Mouse (Mus musculus): ENCODE data around the gene Washc3.

The Washc3 gene

DNA sequence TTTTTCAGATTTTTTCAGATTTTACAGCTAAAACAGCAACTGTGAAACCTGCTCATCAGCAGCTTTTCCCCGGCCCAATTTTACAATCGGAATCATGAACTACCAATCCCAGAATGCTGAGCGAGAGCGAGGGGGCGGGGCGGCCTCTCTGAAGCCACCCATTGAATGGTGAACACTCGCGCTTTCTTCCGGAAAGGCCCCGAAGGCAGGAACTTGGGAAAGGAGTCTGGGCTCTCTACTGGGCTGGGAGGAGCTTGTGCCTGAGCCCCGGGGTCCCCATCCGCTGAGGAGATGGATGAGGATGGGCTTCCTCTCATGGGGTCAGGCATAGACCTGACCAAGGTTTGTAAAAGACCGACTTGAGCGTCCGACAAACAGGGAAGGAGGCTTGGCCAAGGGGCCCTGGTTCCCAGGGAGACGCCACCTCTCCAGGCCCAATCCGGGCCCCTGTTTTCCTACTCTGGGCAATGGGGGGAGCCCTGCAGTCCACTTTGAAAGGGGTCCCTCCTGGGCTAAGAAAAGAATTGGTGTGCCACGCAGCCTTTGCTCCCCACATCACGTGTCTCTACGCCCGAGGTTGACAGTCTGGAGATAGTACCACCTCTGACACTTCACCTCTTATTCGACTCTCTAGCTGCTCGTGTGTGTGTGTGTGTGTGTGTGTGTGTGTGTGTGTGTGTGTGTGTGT, at the start of gene Washc3:
TSS of gene Washc3 (plus strand) at position 143 of the 688 bp plus-strand sequence.
- DNase-seq (ENCODE audit: low spot score), result peak; percentile 84

DNA sequence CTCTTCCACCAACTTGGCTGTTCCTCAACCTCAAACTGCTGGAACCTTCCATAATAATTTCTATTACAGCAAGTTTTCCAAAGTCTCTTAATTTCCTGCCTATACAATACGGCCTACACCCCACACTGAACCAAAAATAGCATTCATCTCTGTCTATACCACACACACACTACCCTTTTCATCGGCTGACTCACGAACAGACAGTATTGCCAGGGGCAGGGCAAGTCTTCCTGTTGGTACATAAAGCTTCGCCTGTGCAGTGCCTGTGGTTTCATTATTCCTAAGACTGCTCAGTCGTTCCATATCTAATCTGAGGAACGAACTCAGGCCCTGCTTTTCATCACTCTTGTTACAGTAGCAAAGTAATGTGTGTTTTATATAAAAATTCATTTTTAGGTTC, 49.2 kb upstream of the Washc3 start:
- no peak for DNase-seq (ENCODE audit: low spot score)

DNA sequence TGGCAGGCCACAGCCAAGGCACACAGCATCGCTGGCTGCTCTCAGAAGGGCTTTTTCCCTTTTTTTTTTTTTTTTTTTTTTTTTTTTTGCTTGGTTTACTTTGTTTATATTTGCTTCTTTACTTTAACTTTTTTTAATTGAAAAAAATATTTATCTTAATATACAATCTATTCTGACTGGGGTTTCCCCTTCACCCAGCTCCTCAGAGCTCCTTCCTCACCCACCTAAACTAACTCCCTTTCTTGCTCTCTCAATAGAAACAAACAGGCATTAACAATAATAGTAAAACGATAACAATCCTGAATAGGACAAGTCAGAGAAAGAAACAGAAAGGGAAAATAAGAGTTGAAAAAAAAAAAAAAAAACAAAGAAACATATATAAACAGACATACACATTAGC, 38.8 kb upstream of the Washc3 start:
- DNase-seq (ENCODE audit: low spot score), result no peak

DNA sequence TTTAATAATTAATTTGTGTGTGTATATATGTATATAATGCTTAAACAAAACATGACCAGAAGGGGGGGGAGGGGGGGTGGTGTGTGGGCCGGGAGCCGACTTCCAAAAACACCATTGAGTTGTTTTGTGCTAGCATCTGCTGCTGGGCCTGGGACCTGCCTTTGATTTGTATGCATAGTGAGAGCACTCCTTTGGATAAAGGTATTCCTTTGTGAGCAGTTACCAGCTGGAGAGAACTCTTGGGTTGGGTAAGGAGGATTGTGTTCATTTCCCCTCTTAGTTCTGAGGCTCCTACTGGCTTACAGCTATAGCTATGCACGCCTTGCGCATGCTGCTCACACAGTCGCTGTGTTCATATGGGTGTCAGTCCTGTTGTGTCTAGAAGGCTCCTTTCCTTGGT, 38.2 kb upstream of the Washc3 start:
- no peak for DNase-seq (ENCODE audit: low spot score)

DNA sequence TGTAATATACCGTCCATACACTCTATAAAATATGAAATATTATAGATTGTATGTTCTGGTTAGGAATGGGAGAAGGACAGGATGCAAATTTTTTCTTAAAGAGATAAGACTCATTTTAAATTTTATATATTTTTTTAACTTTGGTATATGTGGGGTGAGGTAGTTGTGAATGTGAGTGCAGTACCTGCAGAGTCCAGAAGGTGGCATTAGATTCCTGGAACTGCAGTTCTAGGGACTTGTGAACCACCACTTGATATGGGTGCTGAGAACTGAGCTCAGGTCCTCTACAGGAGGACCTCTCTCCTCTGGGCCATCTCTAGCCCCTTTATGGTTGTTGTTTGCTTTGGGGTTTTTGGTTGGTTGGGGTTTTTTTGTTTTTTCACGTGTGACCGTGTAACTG, 34.7 kb upstream of the Washc3 start:
- peak; percentile 17 for DNase-seq (ENCODE audit: low spot score)

DNA sequence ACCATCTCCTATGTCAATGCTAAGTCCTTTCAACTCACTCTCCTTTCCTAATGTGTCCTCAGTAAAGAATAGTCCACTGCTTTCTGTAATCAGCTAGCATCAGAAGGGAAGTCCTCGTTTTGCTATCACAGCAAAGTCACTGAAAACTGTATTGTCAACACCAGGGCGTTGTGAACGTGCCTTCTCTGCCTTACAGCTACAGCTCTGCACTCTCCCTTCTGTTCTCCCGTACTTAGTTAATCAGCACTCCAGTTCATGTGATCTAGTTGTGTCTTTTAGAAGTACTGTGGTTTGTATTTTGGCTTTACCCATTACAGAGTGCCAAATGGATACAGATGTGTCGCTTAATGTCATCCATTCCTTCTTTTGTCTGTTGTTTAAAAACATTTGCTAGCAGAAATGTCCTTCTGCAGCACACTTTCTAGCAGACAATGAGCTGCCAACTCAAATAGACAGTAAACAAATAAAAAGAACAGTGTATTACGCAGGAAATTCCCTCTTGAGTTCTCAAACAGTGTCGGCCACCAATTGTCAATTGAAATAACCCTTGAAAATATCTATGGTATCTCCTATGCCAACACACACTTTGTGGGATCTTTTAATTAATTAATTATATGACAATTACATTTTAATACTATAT, 33.3 kb upstream of the Washc3 start:
- no peak for DNase-seq (ENCODE audit: low spot score)

DNA sequence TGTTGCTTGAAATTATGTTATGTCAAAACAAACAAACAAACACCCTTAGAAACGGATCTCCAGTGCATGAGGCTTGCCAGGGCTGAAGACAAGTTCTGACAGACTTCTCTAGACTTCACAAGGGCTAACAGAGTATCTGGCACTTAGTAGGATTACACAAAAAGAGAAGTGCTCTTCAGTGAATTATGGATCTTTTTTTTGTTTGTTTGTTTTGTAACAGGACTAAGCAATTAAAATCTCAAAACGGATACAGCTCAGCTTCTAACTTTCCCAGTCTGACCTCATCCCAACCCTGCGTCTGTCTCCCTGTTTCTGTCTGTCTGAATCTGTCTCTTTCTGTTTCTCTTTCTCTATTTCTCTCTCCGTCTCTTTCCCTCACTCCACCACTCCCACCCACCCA, 352 bp upstream of the Washc3 start:
- DNase-seq (ENCODE audit: low spot score), result no peak

DNA sequence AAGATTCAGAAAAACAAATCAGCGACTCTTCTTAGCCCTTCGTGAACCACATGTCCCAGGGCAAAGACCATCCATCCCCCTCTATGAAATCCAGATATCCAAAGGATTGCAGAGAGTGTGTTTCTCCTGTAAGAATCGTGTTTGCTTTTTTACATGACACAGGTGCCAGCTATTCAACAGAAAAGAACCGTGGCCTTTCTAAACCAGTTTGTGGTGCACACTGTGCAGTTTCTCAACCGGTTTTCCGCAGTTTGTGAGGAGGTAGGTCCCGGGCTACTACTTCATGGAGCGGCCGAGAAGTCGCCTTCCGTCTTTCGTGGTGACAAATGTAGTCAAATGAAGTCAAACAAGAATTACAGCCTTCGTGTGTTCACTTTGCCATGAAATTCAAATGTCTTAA, 757 bp downstream of the Washc3 start:
- DNase-seq (ENCODE audit: low spot score), result no peak

DNA sequence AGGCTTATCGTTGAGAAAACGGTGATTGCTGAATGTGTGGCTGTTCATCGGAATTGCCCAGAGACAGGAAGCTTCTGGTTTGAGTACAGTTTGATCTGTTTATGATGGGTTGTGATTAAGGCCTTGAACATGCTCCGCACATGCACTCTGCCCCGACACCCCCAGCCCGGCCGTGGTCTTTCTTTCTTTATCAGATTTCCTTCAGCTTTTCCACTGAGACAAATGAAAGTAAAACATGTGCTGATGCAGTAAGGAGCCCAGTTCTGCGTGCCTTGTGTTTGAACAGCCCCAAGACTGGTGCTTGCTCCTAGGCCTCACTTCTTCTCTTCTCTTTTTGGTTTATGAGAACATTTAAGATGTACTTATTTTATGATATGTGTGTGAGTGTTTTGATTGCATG, 1.7 kb downstream of the Washc3 start:
- peak; percentile 30 for DNase-seq (ENCODE audit: low spot score)

DNA sequence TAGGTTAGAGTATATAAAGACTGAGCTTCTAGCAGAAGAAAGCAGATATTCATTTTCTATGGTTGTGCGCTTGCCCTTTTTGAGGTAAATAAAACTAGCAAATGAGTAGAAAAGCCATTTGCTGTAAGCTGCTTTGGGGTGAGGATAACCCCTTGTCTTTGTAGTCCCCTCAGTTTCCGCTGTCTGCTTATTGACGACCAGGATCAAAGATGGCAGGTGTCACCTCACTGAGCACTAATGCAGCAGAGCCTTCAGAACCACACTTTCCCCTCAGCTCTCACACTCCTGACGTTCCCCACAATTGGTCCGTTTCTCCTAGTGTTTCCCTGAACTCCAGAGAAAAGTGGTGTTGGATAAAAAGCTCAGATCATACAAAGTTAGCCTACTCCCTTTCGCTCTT, 2.3 kb downstream of the Washc3 start:
- DNase-seq (ENCODE audit: low spot score), result peak; percentile 49

DNA sequence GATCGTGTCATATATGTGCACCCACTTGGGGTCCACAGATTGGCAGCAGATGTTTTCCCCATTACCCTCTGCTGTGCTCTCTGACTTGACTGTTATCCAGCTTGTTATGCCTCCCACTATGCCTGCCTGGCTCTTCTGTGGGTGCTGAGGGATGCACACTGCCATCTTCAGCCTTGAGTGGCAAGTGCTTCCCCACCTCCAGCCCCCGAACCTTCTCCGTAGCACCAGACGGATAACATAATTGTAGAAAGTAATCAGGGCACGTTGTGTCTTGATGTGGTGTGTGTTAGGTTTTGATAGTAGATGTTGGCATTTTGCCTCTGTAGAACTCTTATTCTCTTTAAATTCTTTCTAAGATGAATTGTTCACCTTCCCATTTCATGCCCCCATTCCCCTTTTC, 11.8 kb downstream of the Washc3 start:
- no peak for DNase-seq (ENCODE audit: low spot score)

DNA sequence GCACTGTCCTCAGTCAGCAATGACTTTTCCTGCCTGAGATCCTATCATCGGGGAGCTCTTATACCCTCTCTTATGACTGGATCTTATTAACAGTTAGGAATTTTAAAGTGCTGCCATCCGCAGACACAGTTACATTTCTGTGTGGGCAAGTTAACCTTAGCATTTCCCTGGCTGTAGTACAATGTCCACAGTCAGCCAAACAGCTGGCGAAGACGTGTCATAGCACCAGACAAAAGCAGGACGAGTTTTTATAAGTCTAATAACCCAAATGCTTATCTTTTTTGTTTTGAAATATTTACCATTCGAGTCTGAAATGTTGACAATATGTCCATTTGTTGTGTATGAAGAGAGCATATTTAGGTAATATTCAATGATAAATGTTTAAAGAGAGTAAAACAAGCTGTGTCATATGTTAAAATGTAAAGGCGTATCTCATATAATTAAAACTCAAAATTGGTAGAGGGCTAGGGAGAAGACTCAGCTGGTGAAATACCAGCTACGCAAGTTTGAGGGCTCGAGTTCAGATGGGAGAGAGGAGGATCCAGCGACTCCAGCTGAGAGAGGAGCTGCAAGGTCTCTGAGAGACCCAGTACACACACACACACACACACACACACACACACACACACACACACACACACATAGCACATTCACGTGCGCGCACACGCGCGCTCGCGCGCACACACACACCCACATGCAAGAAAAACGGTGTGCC, 14.1 kb downstream of the Washc3 start:
- DNase-seq (ENCODE audit: low spot score), result no peak

DNA sequence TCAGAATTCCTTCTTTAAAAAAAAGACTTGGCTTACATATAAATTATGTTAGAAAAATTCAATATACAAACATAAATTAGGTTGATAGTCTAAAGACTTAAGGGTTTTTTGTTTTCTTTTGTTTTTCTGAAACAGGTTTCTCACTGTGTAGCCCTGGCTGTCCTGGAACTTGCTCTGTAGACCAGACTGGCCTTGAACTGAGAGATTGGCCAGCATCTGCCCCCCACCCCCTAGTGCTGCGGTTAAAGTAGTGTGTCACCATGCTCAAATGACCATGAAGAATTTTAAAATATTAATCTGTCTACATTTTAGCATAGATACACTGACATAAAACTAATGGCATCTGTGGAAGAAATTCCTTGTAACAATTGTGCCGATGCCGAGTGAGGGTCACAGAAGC, 17.3 kb downstream of the Washc3 start:
- no peak for DNase-seq (ENCODE audit: low spot score)

DNA sequence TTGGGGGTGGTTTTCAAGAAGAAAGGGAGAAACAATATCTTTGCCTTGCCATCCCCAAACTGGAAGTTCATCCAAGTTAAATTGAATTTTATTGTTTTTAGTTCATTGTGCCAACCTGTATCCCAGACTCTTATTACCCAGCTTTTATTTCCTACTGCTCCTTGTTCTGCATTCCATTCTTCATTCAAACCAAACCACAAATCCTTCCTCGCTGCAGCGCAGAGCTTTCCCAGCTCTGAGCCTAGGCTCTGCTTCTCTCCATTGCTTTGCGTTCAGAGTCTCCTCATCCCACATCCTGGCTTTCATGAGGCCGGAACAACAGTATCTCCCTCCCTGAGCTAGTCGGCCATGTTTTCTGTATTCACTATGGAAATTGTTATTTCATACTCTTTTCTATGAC, 20.8 kb downstream of the Washc3 start:
- DNase-seq (ENCODE audit: low spot score), result no peak

DNA sequence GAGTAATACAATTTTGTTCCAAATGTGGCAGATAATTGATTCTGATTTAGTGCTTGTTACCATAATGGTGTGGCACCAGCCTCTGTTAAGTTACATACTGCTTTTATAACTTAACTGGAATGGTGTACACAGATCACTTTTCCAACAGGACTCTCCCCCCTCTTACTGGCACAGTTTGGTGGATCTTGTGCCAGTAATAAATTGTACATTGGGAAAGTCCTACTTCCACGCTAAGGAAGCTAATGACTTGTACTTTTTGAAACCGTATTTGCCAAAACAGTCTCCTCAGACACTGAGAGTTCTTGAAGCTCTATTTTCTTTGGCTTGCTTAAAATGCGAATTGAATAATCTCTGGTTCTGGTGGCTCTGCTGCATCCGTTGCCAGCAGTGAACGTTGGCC, 24.5 kb downstream of the Washc3 start:
- DNase-seq (ENCODE audit: low spot score), result no peak

DNA sequence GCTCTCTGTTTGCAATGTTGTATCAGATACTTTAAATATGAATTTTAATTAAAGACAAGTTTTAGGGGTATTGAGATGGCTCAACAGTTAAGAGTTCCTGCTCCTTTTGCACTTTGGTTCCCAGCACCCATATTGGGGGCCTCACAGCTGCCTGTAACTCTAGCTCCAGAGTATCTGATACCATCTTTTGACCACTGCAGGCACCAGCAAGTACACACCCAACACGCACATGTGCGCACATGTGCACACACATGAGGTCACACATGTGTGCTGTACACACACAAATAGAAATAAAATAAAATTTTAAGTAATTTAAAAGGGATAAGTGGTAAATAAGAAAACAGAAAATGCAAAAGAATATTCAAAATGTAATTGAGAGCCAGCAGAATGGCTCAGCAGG, 27.1 kb downstream of the Washc3 start:
- DNase-seq (ENCODE audit: low spot score), result no peak

DNA sequence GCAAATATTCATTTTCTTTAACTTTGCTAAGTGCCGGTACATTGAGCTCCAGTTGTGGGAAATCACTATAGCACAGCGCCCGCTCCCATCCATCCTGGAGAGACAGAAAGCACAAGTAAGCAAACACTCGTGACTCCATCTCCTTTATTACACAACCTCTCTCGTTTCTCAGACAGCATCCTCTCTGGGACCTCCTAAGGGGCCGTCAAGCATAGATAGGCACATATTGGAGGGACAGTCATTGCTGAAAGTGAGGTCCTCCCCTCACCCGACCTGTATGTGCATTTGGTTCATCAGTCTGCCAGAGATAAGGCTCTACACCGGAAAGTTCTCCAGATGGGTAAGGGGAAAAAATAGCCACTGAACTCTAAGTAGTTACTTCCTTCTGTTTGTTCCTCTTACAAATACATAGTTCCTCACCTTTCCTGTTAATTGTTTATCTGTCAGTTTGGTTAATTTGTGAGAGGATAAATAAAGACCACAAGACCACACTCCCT, 27.7 kb downstream of the Washc3 start:
- DNase-seq (ENCODE audit: low spot score), result no peak

DNA sequence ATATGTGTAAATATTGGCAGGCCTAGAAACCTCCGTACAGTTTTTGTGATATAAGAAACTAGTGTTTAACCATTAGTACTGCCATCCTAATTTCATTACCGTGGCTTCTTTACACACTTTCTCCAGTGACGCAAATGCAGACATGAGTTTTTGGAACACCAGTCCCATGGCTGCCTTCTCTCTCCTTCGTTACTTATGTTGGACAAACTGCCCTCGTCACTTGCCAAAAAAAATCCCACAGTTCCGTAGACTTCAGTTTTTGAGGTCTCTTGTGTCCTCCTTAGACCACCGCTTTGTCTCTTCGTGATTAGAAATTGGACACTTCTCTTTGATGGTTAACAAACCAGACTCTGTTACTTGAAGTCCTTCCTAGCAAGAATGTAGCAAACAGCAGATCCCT, 30.8 kb downstream of the Washc3 start:
- no peak for DNase-seq (ENCODE audit: low spot score)

DNA sequence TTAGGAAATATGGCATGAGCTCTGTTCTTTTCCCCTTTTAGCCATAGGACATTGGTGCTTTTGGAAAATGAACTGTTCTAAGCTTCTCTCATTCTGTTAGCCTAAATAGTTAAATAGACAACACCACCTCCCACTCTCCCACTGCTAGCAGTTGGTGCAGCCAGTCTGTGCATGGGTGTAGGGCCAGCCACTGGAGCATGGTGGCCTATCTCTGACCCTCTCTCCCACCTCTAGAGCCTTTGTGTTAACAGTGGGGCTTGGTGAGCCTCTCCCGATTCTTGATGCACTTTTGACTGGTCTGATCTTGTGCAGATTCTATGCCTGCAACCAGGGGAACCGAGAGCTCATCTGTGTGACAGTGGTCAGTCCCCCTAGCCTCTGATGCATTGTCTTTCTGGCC, 31.9 kb downstream of the Washc3 start:
- no peak for DNase-seq (ENCODE audit: low spot score)

DNA sequence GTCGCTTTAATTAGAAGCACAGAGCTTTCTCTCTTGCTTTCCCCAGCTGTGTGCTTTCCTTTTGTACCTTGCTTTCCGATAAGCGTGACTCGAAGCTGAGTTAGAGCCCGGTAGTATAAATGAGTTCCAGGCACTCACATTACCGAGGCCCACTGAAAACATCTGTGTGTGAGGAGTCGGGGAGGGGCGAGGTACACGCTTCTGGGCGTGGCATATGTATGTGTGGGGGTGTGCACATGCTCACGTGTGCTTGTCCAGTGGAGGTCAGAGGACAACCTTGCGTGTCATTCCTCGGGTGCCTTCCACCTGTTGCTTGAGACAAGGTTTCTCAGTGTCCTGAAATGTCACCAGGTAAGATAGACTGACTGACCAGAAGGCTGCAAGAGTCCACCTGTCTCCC, 43.8 kb downstream of the Washc3 start:
- no peak for DNase-seq (ENCODE audit: low spot score)

DNA sequence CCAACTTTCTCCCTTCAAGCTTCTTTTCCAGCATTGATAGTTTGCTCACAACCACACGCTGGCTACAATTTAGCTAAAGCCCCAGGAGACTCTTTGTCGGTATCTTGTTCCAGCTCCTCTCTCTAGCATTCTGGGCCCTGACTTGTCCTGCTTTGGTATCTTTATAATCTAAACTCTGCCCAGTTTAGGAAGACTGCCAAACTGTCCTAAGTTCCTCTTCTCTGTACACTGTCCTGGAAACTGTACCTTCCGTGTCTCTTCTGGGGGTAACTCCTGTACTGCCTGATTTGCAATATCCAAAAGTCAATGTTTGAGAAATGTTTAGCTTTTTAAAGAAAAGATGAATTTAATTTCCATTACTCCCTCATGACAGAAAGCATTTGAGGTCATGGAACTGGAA, 49.4 kb downstream of the Washc3 start:
- no peak for DNase-seq (ENCODE audit: low spot score)

DNA sequence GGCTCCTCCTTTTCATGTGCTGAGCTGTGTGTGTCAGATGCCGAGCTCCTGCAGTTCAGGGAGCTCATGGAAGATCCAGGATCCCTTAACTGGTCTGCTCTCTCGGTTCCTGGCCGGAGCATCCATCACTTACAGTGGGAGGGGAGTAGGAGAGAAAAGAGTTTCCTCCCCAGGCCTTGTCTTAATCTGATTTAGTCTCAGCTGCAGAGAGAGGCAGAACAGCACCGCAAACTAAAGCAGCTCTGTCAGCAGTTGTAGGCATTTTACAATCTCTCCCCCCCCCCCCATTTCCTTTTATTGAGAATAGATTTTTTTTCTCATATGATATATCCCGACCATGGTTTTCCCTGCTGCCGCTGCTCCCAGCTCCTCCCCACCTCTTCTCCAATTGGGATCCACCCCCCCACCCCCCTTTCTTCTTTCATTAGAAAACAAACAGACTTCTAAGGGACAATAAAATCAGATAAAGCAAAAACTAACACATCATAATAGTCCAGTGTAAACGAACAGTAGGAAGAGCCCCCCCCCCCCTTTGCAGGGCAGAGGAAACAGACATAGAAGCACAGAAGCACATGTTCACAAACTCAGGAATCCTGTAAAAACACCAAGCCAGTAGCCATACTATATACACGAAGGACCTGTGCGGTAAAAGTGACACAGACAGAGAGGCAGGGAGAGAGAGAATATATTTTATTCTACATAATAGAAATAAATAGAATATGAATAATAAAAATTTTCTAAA, 51.4 kb downstream of the Washc3 start:
- DNase-seq (ENCODE audit: low spot score), result no peak

DNA sequence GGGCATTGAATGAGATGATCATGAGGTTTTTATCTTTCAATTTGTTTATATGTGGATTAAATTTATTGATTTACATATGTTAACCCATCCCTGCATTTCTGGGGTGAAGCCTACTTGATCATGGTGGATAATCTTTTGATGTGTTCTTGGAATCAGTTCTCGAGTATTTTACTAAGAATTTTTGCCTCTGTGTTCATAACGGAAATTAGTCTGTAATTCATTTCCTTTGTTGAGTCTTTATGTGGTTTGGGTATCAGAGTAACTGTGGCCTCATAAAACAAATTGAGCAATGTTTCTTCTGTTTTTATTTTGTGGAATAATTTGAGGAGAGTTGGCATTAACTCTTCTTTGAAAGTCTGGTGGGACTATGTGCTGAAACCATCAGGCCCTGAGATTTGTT, 54.7 kb downstream of the Washc3 start:
- DNase-seq (ENCODE audit: low spot score), result no peak
